Mouse (Mus musculus): ENCODE data around the gene Cmtm4. TPM values are rescaled to one million over a fixed set of nuclear protein-coding genes. Genes with fewer than 3 reads are reported as not detected.

Cmtm4 gene
- total RNA-seq, 2 experiments from 2014 or later = 1.1 to 1.7 TPM

Other genes starting within 250 kb of the Cmtm4 start
- gene Bean1, start 225.4 kb downstream of the Cmtm4 start, total RNA-seq (2015) = 0.16 TPM in 1 of 2 replicates, not detected in the other
- gene Bean1, start 225.4 kb downstream of the Cmtm4 start, total RNA-seq (2017) = 0.11 TPM in 1 of 2 replicates, not detected in the other
- gene Tk2, start 147.2 kb downstream of the Cmtm4 start, total RNA-seq (2015) = 27.6 and 30.0 TPM in 2 replicates
- 17.4 and 28.5 TPM in 2 replicates for gene Tk2, start 147.2 kb downstream of the Cmtm4 start, total RNA-seq (2017)
- 120 and 138 TPM in 2 replicates for gene Cklf, start 144.9 kb downstream of the Cmtm4 start, total RNA-seq (2015)
- 35.9 and 46.7 TPM in 2 replicates for gene Cklf, start 144.9 kb downstream of the Cmtm4 start, total RNA-seq (2017)
- not detected in 2 replicates for gene Cmtm2a, start 102.6 kb downstream of the Cmtm4 start, total RNA-seq (2015)
- gene Cmtm2a, start 102.6 kb downstream of the Cmtm4 start, total RNA-seq (2017) = not detected in 2 replicates
- gene Gm45711, start 85.7 kb downstream of the Cmtm4 start, total RNA-seq (2015) = not detected in 2 replicates
- gene Gm45711, start 85.7 kb downstream of the Cmtm4 start, total RNA-seq (2017) = not detected in 2 replicates
- gene Cmtm1, start 85.7 kb downstream of the Cmtm4 start, total RNA-seq (2015) = not detected in 2 replicates
- gene Cmtm1, start 85.7 kb downstream of the Cmtm4 start, total RNA-seq (2017) = not detected in 2 replicates
- not detected in 2 replicates for gene Gm11020, start 74.2 kb downstream of the Cmtm4 start, total RNA-seq (2015)
- gene Gm11020, start 74.2 kb downstream of the Cmtm4 start, total RNA-seq (2017) = not detected in 2 replicates
- gene Cmtm2b, start 73.6 kb downstream of the Cmtm4 start, total RNA-seq (2015) = not detected in 2 replicates
- gene Cmtm2b, start 73.6 kb downstream of the Cmtm4 start, total RNA-seq (2017) = not detected in 2 replicates
- gene Cmtm3, start 56.4 kb downstream of the Cmtm4 start, total RNA-seq (2015) = 84.1 and 85.6 TPM in 2 replicates
- 48.5 and 50.4 TPM in 2 replicates for gene Cmtm3, start 56.4 kb downstream of the Cmtm4 start, total RNA-seq (2017)
- gene Dync1li2, start 47.2 kb upstream of the Cmtm4 start, total RNA-seq (2015) = 15.0 and 18.4 TPM in 2 replicates
- 43.3 and 58.0 TPM in 2 replicates for gene Dync1li2, start 47.2 kb upstream of the Cmtm4 start, total RNA-seq (2017)
- not detected in 2 replicates for gene Terb1, start 114.1 kb upstream of the Cmtm4 start, total RNA-seq (2015)
- gene Terb1, start 114.1 kb upstream of the Cmtm4 start, total RNA-seq (2017) = not detected in 2 replicates
- 45.3 and 69.6 TPM in 2 replicates for gene Nae1, start 138.8 kb upstream of the Cmtm4 start, total RNA-seq (2015)
- gene Nae1, start 138.8 kb upstream of the Cmtm4 start, total RNA-seq (2017) = 67.3 and 83.9 TPM in 2 replicates
- 0.27 TPM in 1 of 2 replicates, not detected in the other for gene Car7, start 138.9 kb upstream of the Cmtm4 start, total RNA-seq (2015)
- 0.44 and 1.2 TPM in 2 replicates for gene Car7, start 138.9 kb upstream of the Cmtm4 start, total RNA-seq (2017)
- 6.8 TPM in 2 replicates for gene Pdp2, start 195.6 kb upstream of the Cmtm4 start, total RNA-seq (2015)
- 6.1 and 6.6 TPM in 2 replicates for gene Pdp2, start 195.6 kb upstream of the Cmtm4 start, total RNA-seq (2017)
- gene Cdh16, start 228.6 kb upstream of the Cmtm4 start, total RNA-seq (2015) = not detected in 2 replicates
- gene Cdh16, start 228.6 kb upstream of the Cmtm4 start, total RNA-seq (2017) = not detected in 2 replicates
- 0.52 and 2.0 TPM in 2 replicates for gene Rrad, start 235.5 kb upstream of the Cmtm4 start, total RNA-seq (2015)
- 0.73 and 1.5 TPM in 2 replicates for gene Rrad, start 235.5 kb upstream of the Cmtm4 start, total RNA-seq (2017)
- gene Ciao2b, start 246.2 kb upstream of the Cmtm4 start, total RNA-seq (2015) = 18.9 and 25.7 TPM in 2 replicates
- 15.1 and 28.2 TPM in 2 replicates for gene Ciao2b, start 246.2 kb upstream of the Cmtm4 start, total RNA-seq (2017)